Mouse (Mus musculus) right cerebral cortex, adult 2 months (tissue): ENCODE measurements around the gene Trpm7.
"Not testable (repeated sequence)": the region's sequence is repeated elsewhere in the genome, so short reads cannot be mapped to it uniquely, and the experiment has no call there.

ENCODE experiments used
- DNase-seq, 2 experiments: peaks; one replicate each; pipeline ENCODE4 v3.0.0; 2021 to 2022; ENCODE audit warnings: low spot score in 2 of 2

The Trpm7 gene

DNA sequence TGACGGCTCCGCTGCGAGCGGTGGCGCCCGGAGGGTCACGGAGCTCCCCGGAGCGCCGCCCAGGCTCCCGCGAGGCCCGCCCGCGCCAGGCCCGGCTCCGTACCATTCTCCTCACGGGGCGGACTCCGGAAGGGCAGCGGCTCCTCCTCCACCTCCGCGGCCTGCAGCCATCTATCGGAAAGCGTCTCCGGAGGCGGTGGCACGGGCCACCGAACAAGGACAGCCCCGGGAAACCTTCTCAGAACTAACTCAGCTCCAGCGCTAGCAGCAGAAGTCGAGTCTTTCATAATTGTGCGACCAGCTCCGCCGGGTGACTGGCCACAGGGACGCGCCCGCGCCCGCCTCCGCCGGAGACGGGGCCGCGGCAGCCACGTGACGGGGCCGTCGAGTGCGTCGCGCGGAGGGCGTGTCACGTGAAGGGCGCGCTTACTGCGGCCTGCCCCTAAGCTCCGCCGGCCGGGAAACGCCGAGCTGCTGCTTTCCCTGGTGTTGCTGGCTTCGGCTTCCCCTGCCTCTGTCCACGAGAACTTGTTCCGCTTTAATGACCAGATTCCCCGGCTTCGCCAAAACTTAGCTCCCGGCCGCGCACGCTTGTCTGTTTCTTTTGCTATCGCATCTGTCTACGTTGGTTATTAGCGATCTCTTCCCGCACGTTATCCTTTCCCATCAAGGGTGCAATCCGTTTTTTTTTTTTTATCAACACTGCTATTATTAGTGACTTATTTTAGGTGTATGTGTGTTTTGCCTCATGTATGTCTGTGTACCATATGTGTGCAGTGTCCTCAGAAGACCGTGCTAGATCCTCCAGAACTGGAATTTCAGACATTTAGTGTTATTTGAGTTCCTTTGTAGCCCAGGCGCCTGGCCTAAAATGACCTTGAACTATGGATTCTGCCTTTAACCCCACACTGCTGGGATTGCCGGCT lies at the start of gene Trpm7:
Trpm7 (minus strand) TSS at position 360 of the 926 bp plus-strand sequence.
- DNase-seq: peak; percentile 88 to 92

DNA sequence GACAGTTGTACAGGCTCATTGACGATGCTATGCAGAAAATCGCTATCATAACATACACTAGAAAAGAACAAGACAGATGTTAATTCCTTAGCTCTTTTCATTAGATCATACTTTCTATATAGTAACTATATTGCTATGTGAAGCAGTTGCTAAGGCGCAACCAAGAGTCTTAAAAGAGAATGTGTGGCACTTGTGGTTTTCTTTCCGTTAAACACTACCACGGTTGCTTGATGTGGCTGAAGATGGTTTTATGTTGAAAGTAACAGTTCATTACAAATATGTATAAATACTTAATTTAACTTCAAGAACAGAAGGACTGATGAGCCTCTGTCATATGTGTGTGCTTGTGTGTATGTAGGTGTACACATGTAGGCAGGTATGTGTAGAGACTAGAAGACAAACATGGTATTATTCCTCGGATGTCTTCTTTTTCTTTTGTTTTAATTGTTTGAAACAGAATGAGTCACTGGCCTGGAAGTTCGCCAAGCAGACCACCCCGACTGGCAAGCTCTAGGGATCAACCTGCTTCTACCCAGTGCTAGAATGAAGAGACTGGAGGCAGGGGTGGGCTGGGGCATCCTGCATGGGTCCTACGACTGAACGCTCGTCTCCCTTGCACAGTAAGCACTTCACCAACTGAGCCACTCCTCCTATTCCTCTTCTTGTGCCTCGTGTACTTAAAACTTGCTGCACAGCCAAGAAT lies 44.5 kb upstream of the Trpm7 start:
- DNase-seq: no peak

DNA sequence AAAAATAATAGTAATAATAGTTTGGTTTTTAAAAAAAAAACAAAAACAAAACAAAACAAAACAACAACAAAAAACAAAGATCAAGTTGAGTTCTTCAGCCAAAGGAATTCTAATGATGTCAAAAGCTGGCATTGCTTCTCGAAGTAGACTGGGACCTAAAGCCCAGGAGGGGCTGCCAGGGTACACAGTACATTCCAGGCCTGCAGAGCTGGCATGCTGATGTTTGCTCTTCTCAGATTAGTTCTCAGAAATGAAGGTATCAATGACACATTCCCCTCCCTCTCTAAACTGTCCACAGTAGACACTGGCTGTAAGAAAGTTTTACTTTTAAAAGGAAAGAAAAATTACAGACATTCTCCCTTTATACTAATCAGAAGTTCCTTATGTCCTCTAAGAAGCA lies 40.2 kb upstream of the Trpm7 start:
- no peak for DNase-seq

DNA sequence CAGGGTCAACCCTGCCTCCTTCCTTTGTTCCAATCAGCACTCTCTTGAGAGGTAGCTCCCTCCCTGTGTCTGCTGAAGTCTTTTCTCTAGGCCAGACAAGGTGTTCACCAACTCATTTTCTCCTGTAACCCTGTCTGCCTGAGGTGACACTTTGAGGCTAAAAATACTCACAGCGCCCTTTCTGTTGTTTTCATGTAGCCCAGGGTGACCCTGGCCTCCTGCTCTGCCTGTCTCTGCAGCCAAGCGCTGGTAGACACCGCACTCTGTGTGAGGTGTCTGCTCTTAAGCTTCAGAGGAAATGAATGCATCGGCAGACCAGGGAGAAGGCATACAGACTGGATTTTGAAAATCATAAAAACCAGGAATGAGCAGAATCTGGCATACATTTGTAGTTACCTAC lies 38.1 kb upstream of the Trpm7 start:
- DNase-seq: no peak

DNA sequence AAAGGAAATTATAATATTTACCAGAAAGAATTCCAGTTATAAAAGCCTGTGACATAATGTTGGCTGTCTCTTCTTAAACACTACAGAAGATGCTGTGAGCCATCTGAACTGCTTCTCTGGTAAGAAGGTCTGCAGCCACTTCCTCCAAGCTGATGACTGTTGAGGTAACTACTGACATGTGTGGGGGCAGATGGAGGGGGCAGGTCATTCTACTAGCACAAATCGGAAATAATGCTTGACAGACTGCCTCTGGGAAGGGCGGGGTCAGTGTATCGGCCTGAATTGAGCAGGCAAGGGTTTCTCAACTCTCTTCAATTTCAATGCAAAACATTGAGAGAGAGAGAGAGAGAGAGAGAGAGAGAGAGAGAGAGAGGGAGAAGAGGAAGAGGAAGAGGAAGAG lies 28.1 kb upstream of the Trpm7 start:
- DNase-seq: no peak

DNA sequence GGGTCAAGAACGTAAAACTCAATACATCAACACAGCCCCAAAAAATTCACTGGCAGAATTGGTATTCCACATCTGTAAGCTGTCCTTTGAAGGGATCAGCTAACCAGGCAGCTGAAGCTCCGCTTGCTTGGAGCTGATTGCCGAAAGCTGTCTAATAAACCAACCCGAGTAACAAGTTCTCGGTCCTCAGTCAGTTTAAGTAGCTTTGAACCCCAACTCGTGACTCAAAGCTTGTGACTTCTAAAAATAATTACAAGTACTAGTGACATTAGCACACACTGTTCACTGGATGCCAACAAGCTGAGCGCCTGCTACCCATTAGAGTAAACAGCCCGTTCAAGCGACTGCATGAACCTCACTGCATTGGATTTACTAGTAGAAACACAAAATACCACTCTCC lies 21.5 kb upstream of the Trpm7 start:
- no peak for DNase-seq

DNA sequence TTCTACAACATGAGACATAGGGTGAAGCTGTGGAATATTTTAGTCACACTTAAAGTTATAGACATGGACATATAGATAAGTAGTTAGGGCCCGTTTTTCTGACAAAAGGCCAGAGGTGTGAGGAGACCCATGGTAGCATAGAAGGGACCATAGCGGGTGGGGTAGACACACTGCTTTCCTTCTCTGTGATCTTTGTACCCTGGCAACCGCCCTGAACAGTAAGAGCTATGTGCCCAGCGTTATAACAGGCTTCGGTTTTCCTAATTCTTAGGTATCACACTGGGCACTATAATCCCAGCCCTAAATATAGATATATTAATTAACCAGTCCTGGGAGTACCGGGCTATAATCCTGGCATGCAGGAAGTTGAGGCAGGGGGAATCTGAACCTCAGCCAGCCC lies 20.9 kb upstream of the Trpm7 start:
- DNase-seq: no peak

DNA sequence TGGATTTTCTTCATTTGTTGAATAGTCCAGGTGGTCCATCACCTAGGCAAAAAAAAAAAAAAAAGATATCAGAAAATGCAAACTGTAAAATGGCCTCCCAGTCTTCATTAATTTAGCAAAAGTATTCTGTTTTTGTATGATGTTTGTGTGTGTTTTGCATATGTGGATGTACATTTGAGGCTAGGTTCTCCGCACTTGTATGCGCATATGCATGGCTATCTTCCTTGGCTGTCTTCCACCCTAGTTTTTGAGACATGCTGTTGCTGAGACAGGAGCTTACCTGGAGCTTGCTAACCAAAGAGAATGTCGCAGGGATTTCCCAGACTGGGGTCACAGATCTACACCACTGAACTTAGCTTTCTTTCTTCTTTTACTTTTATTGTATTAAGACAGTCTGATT lies 18.2 kb upstream of the Trpm7 start:
- no peak for DNase-seq

DNA sequence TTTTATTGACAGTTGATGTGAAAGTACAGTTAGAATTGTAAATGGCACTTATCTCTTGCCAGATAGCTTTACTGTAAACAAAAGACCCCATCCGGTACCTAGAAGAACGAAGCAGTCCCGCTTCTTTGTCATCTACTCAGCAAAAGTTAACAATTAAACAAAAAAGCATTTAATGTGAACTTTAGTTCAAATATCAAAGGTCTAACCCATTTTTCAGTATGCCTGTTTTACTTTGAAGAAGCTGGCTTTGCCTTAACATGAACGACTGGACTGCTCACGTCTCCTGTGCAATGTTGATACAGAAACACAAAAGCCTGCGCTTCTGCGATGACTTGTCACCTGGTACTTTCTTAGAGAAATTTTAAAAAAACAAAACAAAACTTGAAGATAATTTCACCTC lies 16.3 kb upstream of the Trpm7 start:
- no peak for DNase-seq

DNA sequence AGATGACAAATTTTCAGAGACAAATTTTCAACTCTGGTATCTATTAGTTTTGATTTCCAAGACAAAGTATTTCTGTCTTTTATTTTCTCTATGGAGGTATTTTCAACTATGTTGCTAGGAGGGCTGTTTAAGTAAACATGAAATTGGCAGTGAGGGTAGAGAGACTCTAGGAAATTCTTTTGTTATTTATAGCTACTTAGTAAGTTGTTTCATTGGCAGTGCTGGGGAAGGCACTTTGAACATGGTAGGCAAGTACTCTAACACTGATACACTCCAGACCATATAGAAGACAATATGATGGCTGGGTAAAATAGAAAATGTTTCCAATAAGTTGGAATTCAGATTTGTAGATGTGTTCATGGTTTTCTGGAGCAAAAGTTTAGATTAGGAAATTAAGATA lies 15.7 kb upstream of the Trpm7 start:
- DNase-seq: no peak

DNA sequence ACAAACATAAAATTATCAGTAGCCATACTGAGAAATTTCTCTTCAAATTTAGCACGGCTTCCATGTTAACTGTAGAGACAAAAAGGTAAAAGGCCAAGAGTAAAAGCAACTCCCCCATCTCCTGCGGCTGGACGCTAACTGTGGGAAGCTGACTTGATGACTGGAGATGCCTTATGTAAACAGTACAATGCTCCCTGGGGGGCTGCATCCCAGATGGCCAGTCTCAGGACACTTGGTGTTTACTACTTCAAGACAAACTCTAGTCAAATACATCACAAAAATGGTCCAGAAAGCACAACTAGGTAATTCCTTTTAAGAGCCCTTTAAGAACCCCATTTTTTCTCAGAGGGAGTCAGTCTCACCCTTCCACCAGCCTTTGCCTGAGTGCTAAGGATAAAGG lies 11.1 kb upstream of the Trpm7 start:
- DNase-seq: no peak

DNA sequence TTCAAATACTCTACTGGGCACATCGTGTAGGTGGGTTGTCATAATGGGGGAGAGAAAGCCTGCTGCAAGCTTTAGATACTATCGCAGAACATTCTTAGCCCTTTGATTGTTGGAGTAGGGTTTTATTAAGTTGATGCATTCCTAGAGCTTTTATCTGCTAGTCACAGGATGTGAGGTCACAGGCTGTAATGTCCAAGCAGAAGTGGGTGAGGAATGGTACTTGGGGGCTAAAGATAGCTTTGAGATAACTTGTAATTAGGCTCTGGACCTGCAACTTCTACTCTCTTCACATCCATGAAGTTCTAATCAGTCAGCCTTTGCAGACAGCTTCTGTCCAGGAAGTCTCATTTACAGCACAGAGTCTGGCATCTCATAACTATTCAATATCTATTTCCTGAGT lies 9.8 kb upstream of the Trpm7 start:
- DNase-seq: no peak

DNA sequence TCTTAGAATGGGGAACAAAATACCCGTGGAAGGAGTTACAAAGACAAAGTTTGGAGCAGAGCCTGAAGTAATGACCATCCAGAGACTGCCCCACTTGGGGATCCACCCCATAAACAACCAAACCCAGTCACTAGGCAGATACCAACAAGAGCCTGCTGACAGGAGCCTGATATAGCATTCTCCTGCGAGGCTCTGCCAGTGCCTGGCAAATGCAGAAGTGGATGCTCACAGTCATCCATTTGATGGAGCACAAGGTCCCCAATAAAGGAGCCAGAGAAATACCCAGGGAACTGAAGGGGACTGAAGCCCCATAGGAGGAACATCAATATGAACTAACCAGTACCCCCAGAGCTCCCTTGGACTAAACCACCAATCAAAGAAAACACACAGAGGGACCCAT lies 6.7 kb upstream of the Trpm7 start:
- DNase-seq: not testable (repeated sequence)

DNA sequence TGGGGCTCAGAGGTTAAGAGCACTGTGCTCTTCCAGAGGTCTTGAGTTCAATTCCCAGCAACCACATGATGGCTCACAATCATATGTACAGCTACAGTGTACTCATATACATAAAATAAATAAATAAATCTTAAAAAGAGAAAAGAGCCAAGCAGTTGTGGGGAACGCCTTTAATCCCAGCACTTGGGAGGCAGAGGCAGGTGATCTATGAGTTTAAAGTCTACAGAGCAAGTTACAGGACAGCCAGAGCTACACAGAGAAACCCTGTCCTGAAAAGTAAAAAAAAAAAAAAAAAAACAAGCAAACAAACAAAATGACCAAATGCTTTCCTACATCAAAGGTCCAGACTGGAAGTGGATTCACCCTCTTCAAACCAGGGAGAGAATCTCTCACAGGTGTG lies 2.0 kb upstream of the Trpm7 start:
- DNase-seq: no peak

DNA sequence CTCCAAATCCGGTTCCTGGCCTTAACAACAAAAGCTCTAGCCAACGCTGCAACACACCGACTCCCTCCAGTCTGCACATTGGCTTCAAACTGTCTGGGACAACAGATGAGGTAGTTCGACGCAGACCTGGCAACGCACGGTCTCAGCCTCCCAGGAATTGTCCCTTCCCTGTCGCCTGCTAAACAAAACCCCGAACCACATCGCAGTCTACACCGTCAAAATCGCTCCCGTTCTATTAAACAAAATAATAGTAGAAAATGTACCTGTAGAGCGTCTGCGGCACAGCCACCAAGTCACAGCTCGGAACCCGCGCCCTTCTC lies 554 bp downstream of the Trpm7 start:
- peak in 1 of 2 experiments; percentile 37 for DNase-seq

DNA sequence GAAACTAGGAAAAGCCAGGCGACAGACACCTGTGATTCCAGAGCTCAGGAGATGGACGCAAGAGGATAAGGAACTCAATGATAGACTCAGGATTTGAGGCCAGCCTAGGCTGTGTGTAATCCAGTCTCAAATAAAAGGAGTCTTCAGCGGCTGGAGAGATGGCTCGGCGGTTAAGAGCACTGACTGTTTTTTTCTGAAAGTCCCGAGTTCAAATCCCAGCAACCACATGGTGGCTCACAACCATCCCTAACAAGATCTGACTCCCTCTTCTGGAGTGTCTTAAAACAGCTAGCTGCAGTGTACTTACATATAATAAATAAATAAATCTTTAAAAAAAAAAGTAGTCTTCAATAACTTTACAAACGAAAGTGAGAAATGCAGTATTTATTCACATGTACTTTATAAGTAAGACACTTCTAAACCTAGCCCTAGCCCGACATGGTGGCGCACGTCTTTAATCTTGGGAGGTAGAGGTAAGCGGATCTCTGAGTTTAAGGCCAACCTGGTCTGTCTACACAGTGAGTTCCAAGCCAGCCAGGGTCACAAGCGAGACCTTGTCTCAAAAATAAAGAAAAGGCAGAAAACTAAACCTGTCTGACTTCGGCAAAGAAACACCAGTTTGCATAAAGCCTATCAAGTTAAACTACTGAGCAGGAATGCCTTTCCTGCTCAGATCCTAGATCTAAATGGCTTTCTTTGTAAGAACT lies 1.1 kb downstream of the Trpm7 start:
- DNase-seq: peak in 1 of 2 experiments; percentile 29

DNA sequence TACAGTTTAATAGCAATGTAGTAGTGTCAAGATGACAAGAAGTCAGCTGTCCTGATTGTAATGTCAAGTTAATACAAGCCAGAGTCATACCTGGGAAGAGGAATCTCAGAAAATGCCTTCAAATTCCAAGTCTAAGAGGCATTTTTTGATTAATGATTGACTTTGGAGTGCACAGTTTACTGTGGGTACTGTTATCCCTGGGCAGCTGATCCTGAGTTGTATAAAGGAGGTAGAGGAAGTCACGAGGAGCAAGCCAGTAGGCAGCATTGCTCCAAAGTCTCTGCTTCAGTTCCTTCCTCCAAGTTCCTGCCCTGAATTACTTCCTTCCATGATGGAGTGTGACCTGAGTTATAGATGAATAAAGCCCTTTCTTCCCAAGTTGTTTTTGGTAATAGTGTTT lies 9.7 kb downstream of the Trpm7 start:
- DNase-seq: no peak

DNA sequence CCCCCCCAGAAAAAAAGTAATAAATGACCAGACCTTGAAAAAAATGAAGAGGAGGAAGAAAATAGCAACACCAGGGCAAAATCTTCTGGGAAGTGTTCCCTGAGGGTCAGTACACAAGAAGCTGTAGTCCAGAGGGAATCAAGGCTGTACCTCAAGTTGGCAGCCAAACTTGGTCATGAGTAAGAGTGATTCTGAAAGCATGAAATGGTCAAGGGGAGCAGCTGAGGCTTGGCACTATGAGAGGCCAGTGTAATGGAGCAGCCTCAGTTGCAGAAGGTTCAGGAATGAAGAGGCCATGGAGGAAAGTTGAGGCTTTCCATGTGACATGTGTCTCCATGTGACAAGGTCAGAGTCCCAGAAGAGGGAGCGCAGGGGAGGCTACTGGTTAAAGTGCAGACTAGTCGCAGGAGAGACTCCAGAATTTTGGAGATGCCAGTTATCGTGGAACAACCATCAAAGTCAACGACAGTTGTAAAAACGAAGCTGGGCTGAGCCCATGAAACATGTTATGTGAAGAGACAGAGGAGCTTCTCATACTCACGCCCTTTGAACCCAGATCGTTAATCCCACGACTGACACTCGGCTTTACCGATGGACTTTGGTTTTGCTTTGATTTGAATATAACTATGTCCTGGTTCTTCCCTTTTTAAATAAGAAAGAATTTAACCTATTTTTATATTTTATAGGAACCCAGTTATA lies 10.4 kb downstream of the Trpm7 start:
- no peak for DNase-seq

DNA sequence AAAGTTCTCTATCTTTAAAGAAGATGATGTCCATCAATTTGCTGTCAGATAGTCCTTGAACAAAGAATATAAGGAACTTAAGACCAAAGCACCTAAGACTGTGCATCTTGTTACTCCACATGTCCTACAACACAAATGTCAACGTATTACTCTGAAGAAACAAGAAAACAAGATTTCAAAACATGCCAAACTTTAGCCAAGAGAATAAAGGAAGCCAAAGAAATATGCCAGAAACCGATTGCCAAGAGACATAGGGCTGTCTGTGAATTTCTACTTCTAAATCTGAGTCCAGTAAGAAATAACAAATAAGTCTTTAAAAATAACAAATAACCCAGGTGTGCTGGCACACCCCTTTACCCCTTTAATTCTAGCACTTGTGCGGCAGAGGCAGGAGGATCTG lies 11.0 kb downstream of the Trpm7 start:
- DNase-seq: no peak

DNA sequence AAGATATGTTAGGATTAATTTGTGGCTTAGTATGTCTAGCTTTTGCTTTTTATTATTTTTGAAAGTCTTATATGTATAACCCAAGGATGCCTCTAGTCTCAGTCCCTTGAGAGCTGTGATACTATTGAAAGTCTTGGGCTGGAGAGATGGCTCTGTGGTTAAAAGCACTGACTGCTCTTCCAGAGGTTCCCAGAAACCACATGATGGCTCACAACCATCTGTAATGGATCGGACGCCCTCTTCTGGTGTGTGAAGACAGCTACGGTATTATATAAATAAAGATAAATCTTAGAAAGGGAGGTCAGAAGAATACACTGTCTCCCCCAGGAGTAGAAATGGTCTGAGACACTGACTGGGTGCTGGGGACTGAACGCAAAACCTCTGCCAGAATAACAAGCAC lies 31.3 kb downstream of the Trpm7 start:
- no peak for DNase-seq

DNA sequence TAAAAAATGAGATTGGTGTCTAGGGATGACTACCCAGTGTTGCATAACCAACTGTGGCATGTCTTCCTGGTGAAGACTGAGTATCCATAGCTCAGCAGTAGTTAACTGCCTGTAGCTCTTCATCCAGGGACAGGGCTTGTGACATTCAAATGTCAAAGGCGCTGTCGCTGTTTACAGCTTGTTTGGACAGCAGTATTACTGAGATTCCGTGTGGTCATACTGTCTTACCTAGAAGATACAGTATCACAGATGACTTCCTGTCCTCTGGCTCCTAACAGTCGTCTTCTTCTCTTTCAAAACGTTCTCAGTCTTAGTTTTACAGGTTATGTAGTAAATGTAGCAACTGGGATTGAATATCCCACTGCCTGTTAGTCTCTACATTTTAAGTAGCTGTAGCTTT lies 37.2 kb downstream of the Trpm7 start:
- DNase-seq: no peak

DNA sequence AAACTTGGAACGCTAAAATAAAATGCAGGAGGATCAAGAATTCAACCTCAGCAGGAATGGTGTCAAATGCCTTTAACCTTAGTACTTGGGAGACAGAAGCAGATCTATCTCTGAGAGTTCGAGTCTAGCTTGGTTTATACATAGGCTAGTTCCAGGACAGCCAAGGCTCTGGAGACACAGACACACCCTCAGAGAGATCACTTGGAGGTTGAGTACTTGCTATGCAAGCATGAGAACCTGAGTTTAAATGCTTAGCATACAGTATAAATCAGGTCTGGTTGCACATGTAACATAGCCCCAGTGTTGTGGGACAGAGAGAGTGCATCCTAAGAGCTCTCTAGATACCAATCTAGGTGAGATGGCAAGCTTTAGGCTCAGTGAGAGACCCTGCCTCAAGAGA lies 58.6 kb downstream of the Trpm7 start:
- DNase-seq: no peak
